Mouse (Mus musculus) adipocyte (in vitro differentiated cells): Measurements from ENCODE around the gene Ehhadh.

Experiments used
- DNase-seq: peaks from one replicate; pipeline ENCODE4 v3.0.0-alpha.2; 2016; ENCODE audit warnings: low spot score

Gene Ehhadh

DNA sequence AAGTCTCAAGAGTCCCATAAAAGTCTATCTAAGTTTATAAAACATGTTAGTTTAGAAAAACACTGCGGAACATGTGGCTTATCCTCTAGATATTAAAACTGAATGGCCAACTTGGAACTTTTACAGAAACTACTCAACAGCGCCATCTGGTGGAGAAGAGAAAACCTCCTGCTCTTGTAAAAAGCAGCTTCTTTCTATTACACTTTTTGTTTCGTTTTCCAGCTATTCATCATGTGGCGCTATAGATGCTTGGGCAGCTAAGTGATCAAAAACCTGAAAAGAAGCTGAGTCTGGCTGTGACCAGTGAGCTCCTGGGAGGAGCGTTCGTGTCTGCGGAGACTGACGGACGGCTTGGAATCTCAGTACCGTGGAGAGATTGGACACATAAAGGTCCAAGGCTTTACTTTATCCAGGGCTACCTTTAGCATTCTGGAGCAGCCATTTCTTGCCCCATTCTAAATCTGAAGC lies 59.7 kb downstream of the Ehhadh start:
- DNase-seq, result peak; percentile 93

DNA sequence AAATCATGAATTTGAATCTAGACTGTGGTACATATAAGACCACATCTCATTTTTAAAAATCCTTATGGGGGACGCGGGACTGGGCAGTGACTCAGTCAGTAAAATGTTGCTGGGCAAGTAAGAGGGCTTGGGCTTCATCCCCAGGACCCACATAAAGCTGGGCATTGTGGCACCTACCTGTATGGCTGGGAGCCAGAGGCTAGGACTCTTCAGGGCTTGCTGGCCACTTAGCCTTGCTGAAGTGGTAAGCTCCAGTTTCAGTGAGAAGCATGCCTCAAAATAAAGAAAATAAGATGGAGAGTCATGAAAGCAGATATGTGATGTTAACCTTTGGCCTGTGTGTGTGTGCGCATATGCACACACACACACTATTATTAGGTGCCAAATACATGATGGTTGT lies 60.2 kb downstream of the Ehhadh start:
- DNase-seq, result no peak

DNA sequence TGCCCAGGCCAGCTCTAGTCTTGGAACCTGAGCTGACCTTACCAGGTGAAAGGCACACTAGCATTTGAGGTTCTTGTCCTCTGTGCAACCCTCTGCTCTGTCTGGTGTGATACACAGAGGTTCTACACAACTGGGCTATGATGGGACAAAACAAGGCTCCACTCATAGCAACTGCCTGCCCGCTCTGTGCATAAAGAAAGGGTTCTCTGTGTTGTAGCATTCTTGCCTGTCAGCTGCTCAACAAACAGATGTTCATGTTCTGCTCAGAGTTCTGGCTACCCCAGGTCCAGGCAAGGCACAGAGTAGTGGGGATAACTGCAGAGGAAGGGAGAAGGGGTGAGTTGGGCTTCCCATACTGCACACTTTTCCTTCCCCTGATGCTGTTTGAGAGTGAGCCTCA lies 63.3 kb downstream of the Ehhadh start:
- no peak for DNase-seq

DNA sequence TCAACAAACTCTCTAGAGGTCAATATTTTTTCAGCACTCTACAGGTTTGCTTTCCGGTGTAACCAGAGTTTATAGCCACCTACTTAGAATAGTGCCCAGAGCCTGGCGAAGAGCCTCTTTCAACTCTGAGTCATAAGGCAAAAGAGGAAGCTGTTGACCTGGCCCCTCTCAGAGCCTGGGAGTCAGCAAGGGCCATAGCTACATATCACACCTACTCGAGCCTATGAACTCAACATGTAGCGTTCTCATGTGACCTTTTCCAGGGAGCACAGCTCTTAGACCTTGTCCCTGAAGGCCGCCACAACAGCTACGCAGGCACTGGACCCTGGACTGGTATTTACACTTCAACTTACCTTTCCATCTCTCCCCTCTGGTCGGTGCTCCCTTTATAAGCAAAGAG lies 67.8 kb downstream of the Ehhadh start:
- DNase-seq, result no peak

- no peak for DNase-seq
These were observed 73.1 kb downstream of the Ehhadh start for GRCm38 (mm10) chr16:21714516-21714915.
